Mouse (Mus musculus) limb, embryonic 14.5 days (tissue): Measurements from ENCODE around the gene Gpsm2. TPM values are rescaled to one million over a fixed set of nuclear protein-coding genes. Genes with fewer than 3 reads are reported as not detected.
"Not testable (repeated sequence)": the region's sequence is repeated elsewhere in the genome, so short reads cannot be mapped to it uniquely, and the experiment has no call there.

ENCODE experiments used
- ATAC-seq: fragments of 200-750 bp; cut with Nextera tagmentation; 2 replicates; pipeline ENCODE4 v1.8.0; 2017; ENCODE audit warnings: low read depth, moderate number of reproducible peaks, moderate TSS enrichment; ENCODE audit not compliant: low FRiP score
- DNase-seq: peaks from one replicate; pipeline ENCODE4 v3.0.0-alpha.2; 2015; ENCODE audit warnings: low spot score
- H3K27ac ChIP-seq: fragments of 300-500 bp; sonication (generic); replicated peaks from 2 replicates; pipeline ENCODE4 v1.5.1; 2014; ENCODE audit warnings: low read depth, mild to moderate bottlenecking, low read length, moderate library complexity, mixed read lengths
- H3K27me3 ChIP-seq: fragments of 300-500 bp; sonication (generic); 2 replicates; pipeline ENCODE4 v1.6.1; 2014; ENCODE audit warnings: low read length, mixed read lengths; ENCODE audit not compliant: control insufficient read depth, insufficient read depth
- H3K36me3 ChIP-seq: fragments of 300-500 bp; sonication (generic); 2 replicates; pipeline ENCODE4 v1.6.1; 2014; ENCODE audit warnings: mild to moderate bottlenecking, low read length, moderate library complexity, mixed read lengths; ENCODE audit not compliant: control insufficient read depth, insufficient read depth
- H3K4me1 ChIP-seq: fragments of 300-500 bp; sonication (generic); 2 replicates; pipeline ENCODE4 v1.6.1; 2014; ENCODE audit warnings: antibody characterized with exemption, low read length, mixed read lengths; ENCODE audit not compliant: control insufficient read depth, insufficient read depth
- H3K4me2 ChIP-seq: fragments of 300-500 bp; sonication (generic); replicated peaks from 2 replicates; pipeline ENCODE4 v1.6.1; 2014; ENCODE audit warnings: low read depth, mild to moderate bottlenecking, low read length, moderate library complexity; ENCODE audit not compliant: severe bottlenecking
- H3K4me3 ChIP-seq: fragments of 300-500 bp; sonication (generic); replicated peaks from 2 replicates; pipeline ENCODE4 v1.5.1; 2014; ENCODE audit warnings: low read length
- H3K9ac ChIP-seq: fragments of 300-500 bp; sonication (generic); 2 replicates; pipeline ENCODE4 v1.6.1; 2014; ENCODE audit warnings: mild to moderate bottlenecking, low read depth, low read length, moderate library complexity; ENCODE audit not compliant: severe bottlenecking
- H3K9me3 ChIP-seq: fragments of 300-500 bp; sonication (generic); 2 replicates; pipeline ENCODE4 v1.6.1; 2016; ENCODE audit warnings: low read length; ENCODE audit not compliant: control insufficient read depth
- POLR2A ChIP-seq: fragments of 200-500 bp; IDR thresholded peaks from 2 replicates; pipeline ENCODE4 v1.8.0; 2012; ENCODE audit warnings: inconsistent platforms, mild to moderate bottlenecking, moderate library complexity, borderline replicate concordance; ENCODE audit not compliant: insufficient read depth, insufficient read length; ENCODE audit errors: extremely low read depth
- WGBS: fragments of 180-500 bp; shearing (Covaris S2); extraction: QIAGEN DNeasy Blood & Tissue Kit; methylation state at CpG from one replicate; pipeline ENCODE4 v1.1.7; 2014; 5-methylcytosine and 5-hydroxymethylcytosine counted together
- polyA plus RNA-seq, 2 experiments: library from polyadenylated mRNA; depleted of rRNA in 1 of 2; stranded (reverse) in 1 of 2; unstranded in 1 of 2; fragments of >200 nt; fragmentation: Nextera tagmentation in 1 of 2; extraction: Ambion mirVana in 1 of 2; gene quantifications; 2 replicates each; pipeline versions ENCODE4 v1.2.1 to v1.2.3; 2012 to 2014

Gene Gpsm2
- polyA plus RNA-seq, 2 experiments: 55.2 to 120 TPM

DNA sequence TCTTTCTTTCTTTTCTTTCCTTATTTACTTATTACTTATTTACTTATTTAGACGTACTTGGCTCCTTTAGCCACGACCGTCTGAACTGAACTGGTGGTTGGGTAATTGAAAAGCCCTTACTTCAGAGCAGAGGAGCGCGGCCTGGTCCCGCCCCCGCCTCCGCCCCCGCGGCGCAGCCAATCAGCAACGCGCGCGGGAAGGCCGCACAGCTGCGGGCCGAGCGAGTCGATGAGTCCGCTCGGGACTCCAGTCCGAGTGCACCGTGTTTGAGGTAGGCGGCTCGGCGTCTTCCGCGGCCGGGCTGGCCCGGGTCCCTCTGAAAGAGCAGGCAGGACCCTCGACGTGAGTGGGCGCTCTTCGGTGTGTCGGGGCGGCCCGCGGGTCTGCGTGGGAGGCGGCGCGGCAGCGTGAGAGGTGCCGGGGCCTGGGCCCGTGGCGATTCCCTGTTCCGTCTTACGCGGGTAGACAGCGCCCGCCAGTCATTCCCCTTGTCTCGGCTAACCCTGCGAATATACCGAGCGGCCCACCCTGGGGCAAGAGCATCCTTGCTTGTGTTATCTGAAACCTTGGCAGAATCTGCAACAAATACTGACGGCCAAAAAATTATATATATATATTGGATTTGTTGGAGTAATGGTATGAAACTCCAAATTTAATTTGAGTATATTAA is 68.3 kb downstream of the Gpsm2 start, which contains the start of gene Clcc1:
TSS of gene Clcc1 (plus strand) at position 204 of the 670 bp plus-strand sequence.
- Histone ChIP-seq H3K4me3 (peak within 1 kb of the TSS; percentile 81), H3K36me3 (no peaks in the 10 kb centered on the region), H3K27me3 (no peaks in the 10 kb centered on the region), H3K9me3 (no peaks in the 10 kb centered on the region), H3K27ac (peak within 1 kb of the TSS; percentile 78), H3K9ac (peak within 1 kb of the TSS; percentile 89), H3K4me1 (peaks cover 9% of the 10 kb centered on the region; the same call in 1 of the 2 replicates), H3K4me2 (peak within 1 kb of the TSS; percentile 62)
- DNase-seq (peak; percentile 96), ATAC-seq (peak; percentile 98)
- peak; percentile 91 for TF ChIP-seq POLR2A
- WGBS: under 1% methylated on average over 53 of the region's 57 CpGs

DNA sequence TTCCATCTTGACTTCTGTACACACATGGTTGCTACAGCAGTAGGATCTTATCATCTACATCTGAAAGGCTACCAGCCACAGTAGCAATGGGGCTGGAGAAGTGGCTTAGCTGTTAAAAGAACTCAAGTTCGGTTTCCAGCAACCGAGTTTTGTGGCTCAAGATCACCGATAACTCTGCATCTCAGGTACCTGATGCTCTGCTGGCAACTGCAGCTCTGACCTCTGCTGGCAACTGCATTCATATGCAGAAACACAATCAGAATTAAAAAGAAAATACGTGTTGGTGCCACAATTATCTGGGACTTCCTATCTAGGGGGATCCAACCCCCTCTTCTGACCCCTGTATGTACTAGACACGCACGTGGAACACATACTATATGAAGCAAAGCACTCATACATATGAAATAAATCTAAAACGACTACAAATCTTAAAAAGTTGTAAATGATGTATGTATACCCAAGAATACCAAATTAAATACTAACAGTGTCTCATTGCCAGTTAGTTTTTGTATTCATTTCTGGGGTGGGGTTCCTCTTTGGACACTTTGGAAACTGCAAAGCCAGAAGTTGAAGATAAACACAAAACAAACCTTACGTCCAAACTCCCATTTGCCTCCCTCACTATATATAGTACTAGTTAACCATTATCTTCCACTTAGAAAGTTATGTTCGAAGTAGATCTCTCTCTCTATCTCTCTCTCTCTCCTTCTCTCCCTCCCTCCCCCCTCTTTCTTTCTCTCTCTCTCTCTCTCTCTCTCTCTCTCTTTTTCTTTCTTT is 69.1 kb downstream of the Gpsm2 start:
- Histone ChIP-seq H3K9ac (no peak overlapping the region), H3K9me3 (no peaks in the 10 kb centered on the region), H3K4me1 (peaks cover 9% of the 10 kb centered on the region; the same call in 1 of the 2 replicates), H3K36me3 (no peaks in the 10 kb centered on the region), H3K27me3 (no peaks in the 10 kb centered on the region), H3K27ac (no peak overlapping the region), H3K4me3 (peak overlapping the region; percentile 81), H3K4me2 (peak overlapping the region; percentile 38)
- DNase-seq (no peak), ATAC-seq (no peak)
- TF ChIP-seq POLR2A: no peak
- WGBS: 27% methylated on average over 9 of the region's 9 CpGs

DNA sequence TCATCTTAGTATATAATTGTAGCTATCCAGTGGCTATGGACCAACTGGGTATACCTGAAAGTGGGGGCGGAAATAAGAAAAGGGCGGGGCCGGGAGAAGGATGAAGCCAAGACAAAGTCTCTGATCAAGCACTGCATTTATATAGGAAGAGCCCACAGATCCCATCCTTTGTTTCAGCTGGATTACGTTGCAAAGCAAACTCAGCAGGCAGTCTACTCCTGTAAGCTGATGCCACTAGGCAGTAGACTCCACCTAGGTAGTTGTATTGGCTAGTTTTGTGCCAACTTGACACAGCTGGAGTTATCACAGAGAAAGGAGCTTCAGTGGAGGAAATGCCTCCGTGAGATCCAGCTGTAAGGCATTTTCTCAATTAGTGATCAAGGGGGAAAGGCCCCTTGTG is 74.4 kb downstream of the Gpsm2 start:
- H3K9ac ChIP-seq, H3K4me3 ChIP-seq, H3K27me3 ChIP-seq, H3K9me3 ChIP-seq, ATAC-seq, H3K4me2 ChIP-seq, DNase-seq, H3K27ac ChIP-seq, H3K4me1 ChIP-seq: not testable (repeated sequence)
- WGBS: 45% methylated on average over 5 of the region's 5 CpGs
- H3K36me3 ChIP-seq: peaks cover 19% of the 10 kb centered on the region

DNA sequence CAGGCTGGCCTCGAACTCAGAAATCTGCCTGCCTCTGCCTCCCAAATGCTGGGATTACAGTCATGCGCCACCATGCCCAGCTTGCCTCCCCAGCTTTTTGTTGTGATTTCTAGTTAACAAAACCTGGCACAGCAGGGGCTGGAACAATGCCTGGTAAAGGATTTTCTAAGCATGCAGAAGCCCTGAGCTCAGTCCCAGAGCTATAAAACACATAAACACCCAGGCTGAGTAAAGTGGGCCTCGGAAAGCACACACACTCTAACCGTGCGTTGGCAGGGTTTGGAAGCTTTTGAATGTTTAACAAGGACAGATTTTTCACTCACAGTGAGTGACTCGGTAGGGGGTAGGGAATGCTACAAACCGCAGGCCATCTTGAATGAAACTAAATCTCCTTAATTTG is 76.1 kb downstream of the Gpsm2 start:
- 46% methylated on average over 7 of the region's 7 CpGs for WGBS

DNA sequence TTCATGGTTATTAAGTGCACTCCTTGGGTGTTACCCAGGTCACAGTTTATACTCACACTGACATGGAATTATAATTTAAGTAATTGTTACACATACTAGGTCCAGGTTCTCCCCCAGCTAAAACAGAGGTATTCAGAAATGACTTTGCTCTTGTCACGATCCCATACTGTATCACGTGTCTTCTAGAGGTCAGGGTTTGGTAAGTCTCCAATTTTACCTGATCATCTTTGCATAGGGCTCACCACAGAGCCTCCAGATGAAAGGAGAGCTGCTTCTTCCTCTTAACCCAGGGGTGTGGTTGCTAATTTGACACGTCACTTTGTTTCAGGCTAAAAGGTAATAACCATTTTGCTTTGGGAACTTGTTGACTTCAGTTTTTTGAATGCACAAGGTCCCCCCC is 77.3 kb downstream of the Gpsm2 start:
- Histone ChIP-seq H3K36me3 (peaks cover 19% of the 10 kb centered on the region), H3K27me3 (no peaks in the 10 kb centered on the region), H3K9me3 (no peaks in the 10 kb centered on the region), H3K27ac (no peak overlapping the region), H3K4me2 (no peak overlapping the region), H3K9ac (no peak overlapping the region), H3K4me3 (no peak overlapping the region), H3K4me1 (no peaks in the 10 kb centered on the region)
- WGBS: 87% methylated on average over 3 of the region's 3 CpGs
- TF ChIP-seq POLR2A: no peak
- ATAC-seq: no peak
- no peak for DNase-seq

More for the DNA sequence above, 76.1 kb downstream of the Gpsm2 start:
- Histone ChIP-seq H3K4me2 (no peak overlapping the region), H3K27me3 (no peaks in the 10 kb centered on the region), H3K36me3 (peaks cover 19% of the 10 kb centered on the region), H3K9me3 (no peaks in the 10 kb centered on the region), H3K9ac (no peak overlapping the region), H3K4me3 (no peak overlapping the region), H3K4me1 (no peaks in the 10 kb centered on the region), H3K27ac (no peak overlapping the region)
- no peak for ATAC-seq
- TF ChIP-seq POLR2A: no peak
- peak; percentile 31 for DNase-seq
